Mouse (Mus musculus): ENCODE results near the gene Pafah2. TPM values are rescaled to one million over a fixed set of nuclear protein-coding genes. Genes with fewer than 3 reads are reported as not detected.

Gene Pafah2
- polyA plus RNA-seq, 1 experiment from 2014 or later = 8.0 TPM

DNA sequence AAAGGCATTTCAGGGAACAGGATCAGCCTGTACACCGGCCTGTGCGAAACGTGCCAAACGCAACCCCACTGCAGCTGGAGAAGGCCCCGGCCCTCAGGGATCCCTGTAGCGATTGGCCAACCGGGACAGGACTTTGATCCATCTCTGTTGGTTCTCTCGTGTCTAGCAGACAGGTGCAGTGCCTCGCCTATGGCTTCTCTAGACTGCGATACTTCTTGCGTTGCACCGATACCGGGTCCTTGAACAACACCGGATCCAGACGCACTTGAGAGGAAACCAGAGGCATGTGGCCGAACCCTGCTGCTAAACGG, 38.7 kb upstream of the Pafah2 start:
- WGBS = 35% methylated on average over 17 of the region's 17 CpGs
- DNase-seq (ENCODE audit: low spot score) = no peak

DNA sequence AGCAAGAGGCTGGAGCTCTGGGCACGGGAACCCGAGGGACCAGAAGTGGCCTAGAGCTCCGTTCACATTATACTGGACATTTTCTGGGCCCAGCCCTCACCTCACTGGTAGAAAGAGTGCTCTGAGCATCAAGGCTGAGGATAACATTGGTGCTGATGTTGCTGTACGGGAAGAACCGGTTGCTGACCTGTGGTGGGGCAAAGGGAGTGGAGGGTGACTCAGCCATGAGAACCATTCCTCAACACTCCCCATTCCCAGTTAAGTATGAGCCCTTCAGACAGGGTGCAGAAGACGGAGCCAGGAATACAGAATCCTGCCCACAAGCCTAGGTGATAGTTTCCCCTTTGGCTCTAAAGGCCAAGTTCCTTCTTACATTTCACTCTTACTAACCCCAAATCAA, 36.5 kb upstream of the Pafah2 start:
- WGBS = 83% methylated on average over 6 of the region's 6 CpGs
- Histone ChIP-seq H3K4me3 (no peak overlapping the region), H3K4me1 (peaks cover 45% of the 10 kb centered on the region), H3K36me3 (no peaks in the 10 kb centered on the region), H3K27ac (no peak overlapping the region), H3K9me3 (no peaks in the 10 kb centered on the region), H3K27me3 (ENCODE audit: insufficient read depth, poor library complexity, severe bottlenecking) (peaks cover 43% of the 10 kb centered on the region)
- DNase-seq (ENCODE audit: low spot score) = no peak

More for the DNA sequence above, 38.7 kb upstream of the Pafah2 start:
- no peaks in the 10 kb centered on the region for H3K36me3 ChIP-seq
- H3K27me3 ChIP-seq (ENCODE audit: insufficient read depth, poor library complexity, severe bottlenecking) = peaks cover 33% of the 10 kb centered on the region
- H3K4me1 ChIP-seq = peaks cover 57% of the 10 kb centered on the region
- H3K4me3 ChIP-seq = peak overlapping the region; percentile 23; the same call in 1 of the 2 replicates
- H3K9me3 ChIP-seq = no peaks in the 10 kb centered on the region
- H3K27ac ChIP-seq = no peak overlapping the region

GRCm38 (mm10) chr4:134361215-134361614, 34.9 kb upstream of the Pafah2 start:
- peak overlapping the region; percentile 13; the same call in 1 of the 2 replicates for H3K27ac ChIP-seq
- no peak overlapping the region for H3K4me3 ChIP-seq
- no peaks in the 10 kb centered on the region for H3K9me3 ChIP-seq
- DNase-seq (ENCODE audit: low spot score) = no peak
- no peaks in the 10 kb centered on the region for H3K36me3 ChIP-seq
- peaks cover 59% of the 10 kb centered on the region for H3K27me3 ChIP-seq (ENCODE audit: insufficient read depth, poor library complexity, severe bottlenecking)
- peaks cover 45% of the 10 kb centered on the region for H3K4me1 ChIP-seq
- WGBS = 41% methylated on average over 5 of the region's 5 CpGs

- H3K4me1 ChIP-seq = peaks cover 37% of the 10 kb centered on the region
- WGBS = 61% methylated on average over 9 of the region's 9 CpGs
- H3K4me3 ChIP-seq = no peak overlapping the region
- no peaks in the 10 kb centered on the region for H3K36me3 ChIP-seq
- H3K9me3 ChIP-seq = no peaks in the 10 kb centered on the region
- no peak overlapping the region for H3K27ac ChIP-seq
- DNase-seq (ENCODE audit: low spot score) = no peak
- peaks cover 66% of the 10 kb centered on the region for H3K27me3 ChIP-seq (ENCODE audit: insufficient read depth, poor library complexity, severe bottlenecking)
These were observed 34.0 kb upstream of the Pafah2 start for GRCm38 (mm10) chr4:134362124-134362523.

DNA sequence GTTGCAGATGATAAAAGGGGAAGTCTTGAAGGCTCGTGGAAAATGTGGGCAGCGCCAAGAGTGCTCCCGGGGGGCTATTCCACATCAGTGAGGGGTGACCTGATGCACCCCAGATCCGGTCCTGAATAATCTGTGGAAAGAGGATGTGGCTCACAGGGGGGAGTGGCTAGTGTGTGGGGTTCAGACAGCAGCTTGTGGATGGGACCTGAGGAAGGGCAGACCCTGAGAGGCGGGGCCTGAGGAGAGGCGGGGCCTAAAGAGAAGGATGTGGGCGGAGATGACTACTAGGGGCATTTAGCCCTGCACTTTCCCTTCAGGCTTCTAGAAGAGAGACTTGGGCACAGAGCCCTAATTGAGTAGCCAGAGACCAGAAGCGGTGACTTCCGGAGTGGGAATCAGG, 33.5 kb upstream of the Pafah2 start:
- Histone ChIP-seq H3K4me1 (peaks cover 33% of the 10 kb centered on the region), H3K9me3 (no peaks in the 10 kb centered on the region), H3K27ac (peak overlapping the region; percentile 12; the same call in 1 of the 2 replicates), H3K4me3 (peak overlapping the region; percentile 31), H3K27me3 (ENCODE audit: insufficient read depth, poor library complexity, severe bottlenecking) (peaks cover 64% of the 10 kb centered on the region), H3K36me3 (no peaks in the 10 kb centered on the region)
- WGBS = 22% methylated on average over 9 of the region's 9 CpGs
- no peak for DNase-seq (ENCODE audit: low spot score)

DNA sequence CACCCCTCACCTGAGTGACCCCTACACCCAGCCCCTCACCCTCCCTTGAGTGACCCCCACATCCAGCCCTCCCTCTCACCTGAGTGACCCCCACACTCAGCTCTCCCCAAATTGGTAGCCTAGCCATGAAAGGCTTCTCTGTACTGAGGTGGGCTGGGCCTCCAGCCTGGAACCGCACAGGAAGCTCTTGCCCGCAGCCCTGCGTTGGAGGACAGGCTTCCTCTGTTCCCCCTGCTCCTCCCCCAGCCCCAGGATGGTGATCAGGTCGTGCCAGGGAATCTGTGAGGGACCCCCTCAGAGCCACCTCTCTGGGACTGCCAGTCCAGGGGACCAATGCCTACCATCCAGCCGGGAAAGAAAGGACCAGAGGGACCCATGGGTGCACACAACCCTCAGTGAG, 30.8 kb upstream of the Pafah2 start:
- Histone ChIP-seq H3K27ac (no peak overlapping the region), H3K36me3 (no peaks in the 10 kb centered on the region), H3K9me3 (no peaks in the 10 kb centered on the region), H3K27me3 (ENCODE audit: insufficient read depth, poor library complexity, severe bottlenecking) (peaks cover 68% of the 10 kb centered on the region), H3K4me3 (no peak overlapping the region), H3K4me1 (peaks cover 37% of the 10 kb centered on the region)
- WGBS = 40% methylated on average over 5 of the region's 5 CpGs
- DNase-seq (ENCODE audit: low spot score) = no peak

DNA sequence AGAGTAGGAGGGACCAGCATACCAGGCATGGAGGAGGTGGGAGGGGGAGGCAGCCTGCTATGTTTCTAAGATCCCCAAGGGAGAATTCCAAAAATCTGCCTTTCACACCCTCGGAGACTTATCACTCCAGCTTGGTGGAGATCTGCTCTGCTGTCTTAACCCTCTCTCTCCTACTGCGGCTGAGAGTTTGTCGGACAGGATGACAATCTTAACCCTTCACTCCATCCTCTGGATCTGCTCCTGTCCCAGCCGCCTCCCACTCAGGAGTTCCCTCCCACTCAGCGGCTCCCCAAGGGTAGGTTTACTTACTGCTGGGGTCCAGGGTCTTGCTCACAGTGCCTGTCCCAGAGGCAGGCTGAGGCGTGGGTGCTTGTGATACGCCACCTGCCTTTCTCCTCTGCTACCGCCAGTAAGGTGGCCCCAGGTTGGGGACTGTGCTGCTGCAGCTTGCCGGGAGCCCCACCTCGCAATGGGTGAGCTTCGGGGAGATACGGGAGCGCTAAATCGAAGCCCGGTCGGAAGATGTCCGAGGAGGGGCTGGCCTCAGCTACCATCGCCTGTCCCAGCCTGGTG, 25.4 kb upstream of the Pafah2 start:
- no peaks in the 10 kb centered on the region for H3K36me3 ChIP-seq
- no peak for DNase-seq (ENCODE audit: low spot score)
- WGBS = under 1% methylated on average over 18 of the region's 18 CpGs
- H3K9me3 ChIP-seq = no peaks in the 10 kb centered on the region
- peaks cover 68% of the 10 kb centered on the region for H3K27me3 ChIP-seq (ENCODE audit: insufficient read depth, poor library complexity, severe bottlenecking)
- H3K4me3 ChIP-seq = peak overlapping the region; percentile 71
- peak overlapping the region; percentile 72; the same call in 1 of the 2 replicates for H3K27ac ChIP-seq
- H3K4me1 ChIP-seq = peaks cover 30% of the 10 kb centered on the region

DNA sequence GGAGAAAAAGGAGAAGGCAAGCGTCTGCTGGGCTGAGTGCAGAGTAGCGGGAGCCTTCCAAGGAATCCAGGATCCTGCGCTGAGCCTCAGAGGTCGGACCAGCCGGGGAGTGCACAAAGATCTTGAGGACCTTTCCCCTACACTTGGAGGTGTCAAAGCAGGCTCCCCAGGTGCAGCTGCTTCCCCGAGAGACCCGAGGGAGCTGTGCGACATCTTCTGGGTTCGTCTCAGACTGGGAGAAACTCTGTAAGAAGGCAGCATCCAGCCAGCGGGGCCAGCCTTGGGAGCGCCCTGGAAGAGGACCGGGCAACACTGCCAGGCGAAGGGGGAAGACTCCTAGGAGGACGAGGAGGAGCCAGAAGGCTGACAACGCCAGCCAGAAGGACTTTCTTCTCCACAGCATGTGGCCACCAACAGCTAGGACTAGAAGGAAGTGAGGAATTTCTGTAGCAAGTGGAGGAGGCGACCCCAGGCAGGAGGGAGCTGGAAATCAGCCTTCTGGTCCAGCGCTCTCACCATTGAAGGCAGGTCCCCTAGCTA, 24.7 kb upstream of the Pafah2 start:
- no peak for DNase-seq (ENCODE audit: low spot score)

GRCm38 (mm10) chr4:134372294-134372747, 23.8 kb upstream of the Pafah2 start:
- 0% methylated on average over 16 of the region's 16 CpGs for WGBS
- no peak for DNase-seq (ENCODE audit: low spot score)
- no peaks in the 10 kb centered on the region for H3K9me3 ChIP-seq
- no peaks in the 10 kb centered on the region for H3K36me3 ChIP-seq
- H3K27ac ChIP-seq = peak overlapping the region; percentile 72; the same call in 1 of the 2 replicates
- H3K4me3 ChIP-seq = peak overlapping the region; percentile 71
- peaks cover 30% of the 10 kb centered on the region for H3K4me1 ChIP-seq
- peaks cover 53% of the 10 kb centered on the region for H3K27me3 ChIP-seq (ENCODE audit: insufficient read depth, poor library complexity, severe bottlenecking)

More for the DNA sequence above, 24.7 kb upstream of the Pafah2 start:
- H3K4me1 ChIP-seq = peaks cover 30% of the 10 kb centered on the region
- under 1% methylated on average over 17 of the region's 17 CpGs for WGBS
- H3K36me3 ChIP-seq = no peaks in the 10 kb centered on the region
- H3K9me3 ChIP-seq = no peaks in the 10 kb centered on the region
- peak overlapping the region; percentile 71 for H3K4me3 ChIP-seq
- H3K27me3 ChIP-seq (ENCODE audit: insufficient read depth, poor library complexity, severe bottlenecking) = peaks cover 62% of the 10 kb centered on the region
- peak overlapping the region; percentile 72 for H3K27ac ChIP-seq

DNA sequence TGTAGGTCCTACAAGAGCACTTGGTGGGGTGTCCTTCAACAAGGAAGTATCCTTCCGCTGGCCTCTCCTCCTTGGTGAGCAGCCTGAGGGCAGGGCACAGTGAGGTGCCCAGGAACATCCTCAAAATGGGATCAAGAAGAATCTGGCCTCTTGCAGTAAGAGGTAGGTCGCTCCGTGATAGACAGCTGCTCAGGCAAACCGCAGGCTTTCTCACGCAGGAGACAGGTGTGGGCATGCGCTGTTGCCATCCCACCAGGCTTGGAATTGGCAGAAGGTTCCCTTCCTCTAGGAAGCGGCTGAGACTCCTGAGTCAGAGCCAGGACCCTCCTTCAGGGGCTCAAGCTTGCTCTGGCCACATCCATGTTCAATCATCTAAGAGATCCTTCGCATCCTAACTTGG, 22.8 kb upstream of the Pafah2 start:
- H3K36me3 ChIP-seq = no peaks in the 10 kb centered on the region
- H3K27ac ChIP-seq = no peak overlapping the region
- 83% methylated on average over 8 of the region's 8 CpGs for WGBS
- no peak for DNase-seq (ENCODE audit: low spot score)
- H3K9me3 ChIP-seq = no peaks in the 10 kb centered on the region
- H3K4me1 ChIP-seq = peaks cover 36% of the 10 kb centered on the region
- no peak overlapping the region for H3K4me3 ChIP-seq
- H3K27me3 ChIP-seq (ENCODE audit: insufficient read depth, poor library complexity, severe bottlenecking) = peaks cover 45% of the 10 kb centered on the region

DNA sequence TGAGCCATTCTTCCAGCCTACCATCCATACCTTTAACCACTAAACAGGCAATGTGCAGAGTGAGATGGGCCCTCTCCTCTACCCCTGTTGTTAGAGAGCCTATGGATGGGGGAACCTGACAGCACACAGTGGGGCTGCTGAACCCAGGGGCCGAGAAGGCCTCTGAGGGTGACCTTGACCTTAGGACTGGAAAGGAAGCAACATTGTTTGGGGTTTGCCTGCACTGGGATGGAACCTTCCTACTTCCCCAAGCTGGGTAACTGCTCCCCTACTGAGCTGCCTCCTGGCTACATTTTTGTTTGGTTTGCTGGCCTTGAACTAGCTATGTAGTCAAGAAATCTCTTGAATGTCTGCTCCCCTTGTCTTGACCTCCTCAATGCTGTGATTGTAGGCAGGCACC, 21.8 kb upstream of the Pafah2 start:
- H3K36me3 ChIP-seq = no peaks in the 10 kb centered on the region
- no peak overlapping the region for H3K4me3 ChIP-seq
- no peak for DNase-seq (ENCODE audit: low spot score)
- WGBS = 50% methylated on average over 1 of the region's 1 CpGs
- no peak overlapping the region for H3K27ac ChIP-seq
- peaks cover 35% of the 10 kb centered on the region for H3K27me3 ChIP-seq (ENCODE audit: insufficient read depth, poor library complexity, severe bottlenecking)
- peaks cover 44% of the 10 kb centered on the region for H3K4me1 ChIP-seq
- no peaks in the 10 kb centered on the region for H3K9me3 ChIP-seq

DNA sequence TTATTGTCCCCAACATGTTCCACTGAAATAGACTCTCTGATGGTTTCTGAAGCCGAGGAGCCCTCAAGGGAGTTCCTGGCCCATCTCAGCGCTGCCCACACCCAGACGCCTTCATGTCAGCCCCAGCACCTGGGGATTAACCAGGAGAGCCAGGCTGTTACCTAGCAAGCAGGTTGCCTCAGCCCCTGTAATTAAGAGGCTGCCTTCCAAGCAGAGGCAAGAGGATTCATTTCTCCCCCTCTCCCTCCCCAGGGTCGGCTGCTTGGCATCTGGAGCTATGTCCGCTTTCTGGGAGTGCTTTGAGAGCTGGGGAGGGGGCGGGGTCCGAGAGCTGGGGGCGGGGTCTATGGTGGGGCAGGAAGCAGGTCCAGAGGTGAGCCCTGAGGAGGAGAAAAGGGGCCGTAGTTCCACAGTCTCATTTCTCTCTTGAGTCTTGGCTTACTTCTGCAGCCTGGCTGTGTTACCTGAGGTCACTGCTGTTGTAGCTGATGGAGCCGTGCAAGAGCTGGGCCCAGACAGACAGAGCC, 18.0 kb upstream of the Pafah2 start:
- peaks cover 23% of the 10 kb centered on the region for H3K4me1 ChIP-seq
- DNase-seq (ENCODE audit: low spot score) = no peak
- no peak overlapping the region for H3K4me3 ChIP-seq
- 32% methylated on average over 10 of the region's 10 CpGs for WGBS
- H3K36me3 ChIP-seq = no peaks in the 10 kb centered on the region
- no peaks in the 10 kb centered on the region for H3K9me3 ChIP-seq
- H3K27ac ChIP-seq = peak overlapping the region; percentile 37; the same call in 1 of the 2 replicates
- H3K27me3 ChIP-seq (ENCODE audit: insufficient read depth, poor library complexity, severe bottlenecking) = 0 out of 2 replicates have a peak, but pooled peaks cover 8% of the 10 kb centered on the region

DNA sequence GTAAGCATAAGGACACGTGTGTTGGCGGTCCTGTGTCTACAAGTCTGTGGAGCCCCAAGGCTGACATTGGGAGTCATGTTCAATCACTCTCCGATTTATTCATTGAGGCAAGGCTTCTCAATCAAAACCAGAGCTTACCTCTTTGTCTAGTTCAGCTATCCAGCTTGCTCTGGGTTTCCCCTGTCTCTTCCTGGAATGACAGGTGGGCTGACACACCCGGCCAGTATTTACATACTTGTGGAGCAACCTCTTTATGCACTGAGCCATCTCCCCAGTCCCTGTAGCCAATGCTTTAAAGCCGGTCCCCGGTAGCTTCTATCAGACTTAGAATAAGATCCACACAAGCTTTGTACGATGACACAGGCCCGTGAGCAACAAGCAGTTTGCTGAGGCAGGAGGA, 16.6 kb upstream of the Pafah2 start:
- Histone ChIP-seq H3K9me3 (no peaks in the 10 kb centered on the region), H3K4me1 (peaks cover 23% of the 10 kb centered on the region), H3K4me3 (no peak overlapping the region), H3K36me3 (no peaks in the 10 kb centered on the region), H3K27ac (no peak overlapping the region), H3K27me3 (ENCODE audit: insufficient read depth, poor library complexity, severe bottlenecking) (0 out of 2 replicates have a peak, but pooled peaks cover 8% of the 10 kb centered on the region)
- DNase-seq (ENCODE audit: low spot score) = no peak
- WGBS = 80% methylated on average over 8 of the region's 8 CpGs
